Mouse (Mus musculus) heart, postnatal 0 days (tissue): Measurements from ENCODE around the gene Cryab.

Experiments used
- CTCF ChIP-seq: IDR thresholded peaks from 2 replicates; pipeline ENCODE4 v1.5.1; 2016; ENCODE audit warnings: antibody characterized with exemption, control low read depth, low read depth
- EP300 ChIP-seq: IDR thresholded peaks from 2 replicates; pipeline ENCODE4 v1.6.1; 2016; ENCODE audit warnings: antibody characterized with exemption, low read depth

- TF ChIP-seq CTCF (no peak), EP300 (no peak)
Observed at GRCm38 (mm10) chr9:50770011-50770410, 18.9 kb downstream of the Cryab start.
